Mouse (Mus musculus) lung, embryonic 15.5 days (tissue): ENCODE measurements around the gene Slc18b1. TPM values are rescaled to one million over a fixed set of nuclear protein-coding genes. Genes with fewer than 3 reads are reported as not detected.

ENCODE experiments used
- ATAC-seq: fragments of 200-750 bp; cut with Nextera tagmentation; 2 replicates; pipeline ENCODE4 v1.8.0; 2017; ENCODE audit warnings: moderate number of reproducible peaks, borderline replicate concordance; ENCODE audit not compliant: low FRiP score, low TSS enrichment; ENCODE audit errors: extremely low read depth
- H3K27ac ChIP-seq: fragments of 300-500 bp; sonication (generic); 2 replicates; pipeline ENCODE4 v1.5.1; 2015; ENCODE audit warnings: moderate library complexity, mild to moderate bottlenecking, inconsistent platforms
- H3K27me3 ChIP-seq: fragments of 300-500 bp; sonication (generic); 2 replicates; pipeline ENCODE4 v1.6.1; 2015; ENCODE audit warnings: inconsistent platforms
- H3K36me3 ChIP-seq: fragments of 300-500 bp; sonication (generic); 2 replicates; pipeline ENCODE4 v1.6.1; 2015; ENCODE audit warnings: inconsistent platforms
- H3K4me1 ChIP-seq: fragments of 300-500 bp; sonication (generic); 2 replicates; pipeline ENCODE4 v1.6.1; 2015; ENCODE audit warnings: inconsistent platforms
- H3K4me2 ChIP-seq: fragments of 300-500 bp; sonication (generic); 2 replicates; pipeline ENCODE4 v1.6.1; 2015; ENCODE audit warnings: inconsistent platforms, mild to moderate bottlenecking, moderate library complexity
- H3K4me3 ChIP-seq: fragments of 300-500 bp; sonication (generic); 2 replicates; pipeline ENCODE4 v1.5.1; 2015; ENCODE audit warnings: mild to moderate bottlenecking, inconsistent platforms
- H3K9ac ChIP-seq: fragments of 300-500 bp; sonication (generic); 2 replicates; pipeline ENCODE4 v1.6.1; 2015; ENCODE audit warnings: inconsistent platforms
- H3K9me3 ChIP-seq: fragments of 300-500 bp; sonication (generic); 2 replicates; pipeline ENCODE4 v1.6.1; 2016; ENCODE audit warnings: inconsistent platforms
- whole genome bisulfite sequencing: fragments of 180-500 bp; shearing (Covaris S2); methylation state at CpG from one replicate; pipeline ENCODE4 v1.1.7; 2015; 5-methylcytosine and 5-hydroxymethylcytosine counted together
- polyA plus RNA-seq: library from polyadenylated mRNA; unstranded; fragments of >200 nt; fragmentation: Nextera tagmentation; extraction: Ambion mirVana; gene quantifications from 2 replicates; pipeline ENCODE4 v1.2.1, GENCODE M21; 2015

Gene Slc18b1
- polyA plus RNA-seq, 1 experiment from 2014 or later: 20.1 TPM

- Histone ChIP-seq H3K4me2 (no peak overlapping the region), H3K9ac (no peak overlapping the region), H3K27ac (no peak overlapping the region), H3K27me3 (no peaks in the 10 kb centered on the region), H3K36me3 (peaks cover 14% of the 10 kb centered on the region; the same call in 1 of the 2 replicates), H3K9me3 (no peaks in the 10 kb centered on the region), H3K4me3 (no peak overlapping the region), H3K4me1 (no peaks in the 10 kb centered on the region)
- ATAC-seq: no peak
These were observed 15.6 kb downstream of the Slc18b1 start for GRCm38 (mm10) chr10:23812438-23812759.

- Histone ChIP-seq H3K27me3 (no peaks in the 10 kb centered on the region), H3K36me3 (peaks cover 13% of the 10 kb centered on the region; the same call in 1 of the 2 replicates), H3K4me1 (no peaks in the 10 kb centered on the region), H3K9me3 (no peaks in the 10 kb centered on the region), H3K4me2 (no peak overlapping the region), H3K9ac (no peak overlapping the region), H3K4me3 (no peak overlapping the region), H3K27ac (no peak overlapping the region)
- whole genome bisulfite sequencing: 67% methylated on average over 11 of the region's 11 CpGs
- ATAC-seq: no peak
These were observed 16.3 kb downstream of the Slc18b1 start for GRCm38 (mm10) chr10:23812852-23813766.

GRCm38 (mm10) chr10:23815168-23815567 is 18.4 kb downstream of the Slc18b1 start:
- no peak for ATAC-seq
- no peak overlapping the region for H3K4me2 ChIP-seq
- H3K27ac ChIP-seq: no peak overlapping the region
- no peaks in the 10 kb centered on the region for H3K4me1 ChIP-seq
- 15% methylated on average over 1 of the region's 1 CpGs for WGBS
- H3K36me3 ChIP-seq: peaks cover 22% of the 10 kb centered on the region
- no peak overlapping the region for H3K4me3 ChIP-seq
- H3K27me3 ChIP-seq: no peaks in the 10 kb centered on the region
- no peak overlapping the region for H3K9ac ChIP-seq
- H3K9me3 ChIP-seq: no peaks in the 10 kb centered on the region

DNA sequence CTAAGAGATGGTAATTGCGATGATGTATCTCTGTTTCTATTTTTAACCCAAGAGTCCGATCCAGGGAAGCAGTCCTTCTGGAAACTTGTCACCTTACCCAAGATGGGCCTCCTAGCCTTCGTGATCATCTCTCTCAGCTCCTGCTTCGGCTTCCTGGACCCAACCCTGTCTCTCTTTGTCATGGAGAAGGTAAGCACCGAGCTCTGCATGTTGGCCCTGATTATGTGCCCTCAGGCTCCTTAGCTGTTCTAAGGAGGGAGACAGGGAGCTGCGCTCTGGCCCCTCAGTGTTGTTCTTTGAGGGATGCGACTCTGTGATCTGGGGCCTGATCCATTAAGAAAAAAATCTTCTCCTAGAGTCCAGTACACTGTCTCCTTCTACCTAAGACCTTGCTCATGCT is 19.5 kb downstream of the Slc18b1 start:
- 83% methylated on average over 7 of the region's 7 CpGs for WGBS
- ATAC-seq: no peak
- H3K9ac ChIP-seq: no peak overlapping the region

GRCm38 (mm10) chr10:23826516-23826915 is 29.7 kb downstream of the Slc18b1 start:
- Histone ChIP-seq H3K4me2 (no peak overlapping the region), H3K27me3 (no peaks in the 10 kb centered on the region), H3K4me1 (no peaks in the 10 kb centered on the region), H3K9ac (no peak overlapping the region), H3K4me3 (no peak overlapping the region), H3K9me3 (no peaks in the 10 kb centered on the region), H3K27ac (no peak overlapping the region), H3K36me3 (peaks cover 48% of the 10 kb centered on the region)
- no peak for ATAC-seq
- WGBS: 77% methylated on average over 7 of the region's 7 CpGs

More for the DNA sequence above, 19.5 kb downstream of the Slc18b1 start:
- Histone ChIP-seq H3K9me3 (no peaks in the 10 kb centered on the region), H3K4me2 (no peak overlapping the region), H3K27ac (no peak overlapping the region), H3K4me1 (no peaks in the 10 kb centered on the region), H3K27me3 (no peaks in the 10 kb centered on the region), H3K36me3 (peaks cover 23% of the 10 kb centered on the region), H3K4me3 (no peak overlapping the region)

- no peaks in the 10 kb centered on the region for H3K4me1 ChIP-seq
- no peak overlapping the region for H3K4me3 ChIP-seq
- H3K4me2 ChIP-seq: no peak overlapping the region
- no peak for ATAC-seq
- no peaks in the 10 kb centered on the region for H3K9me3 ChIP-seq
- no peaks in the 10 kb centered on the region for H3K36me3 ChIP-seq
- no peaks in the 10 kb centered on the region for H3K27me3 ChIP-seq
- H3K27ac ChIP-seq: no peak overlapping the region
- no peak overlapping the region for H3K9ac ChIP-seq
- WGBS: 55% methylated on average over 9 of the region's 9 CpGs
These were observed 39.5 kb downstream of the Slc18b1 start for GRCm38 (mm10) chr10:23836003-23836964.

- no peaks in the 10 kb centered on the region for H3K4me1 ChIP-seq
- no peaks in the 10 kb centered on the region for H3K9me3 ChIP-seq
- ATAC-seq: no peak
- no peak overlapping the region for H3K4me3 ChIP-seq
- H3K27ac ChIP-seq: no peak overlapping the region
- H3K9ac ChIP-seq: no peak overlapping the region
- no peaks in the 10 kb centered on the region for H3K36me3 ChIP-seq
- H3K27me3 ChIP-seq: no peaks in the 10 kb centered on the region
- WGBS: 75% methylated on average over 3 of the region's 3 CpGs
- no peak overlapping the region for H3K4me2 ChIP-seq
These were observed 40.3 kb downstream of the Slc18b1 start for GRCm38 (mm10) chr10:23837115-23837514.

- WGBS: 86% methylated on average over 3 of the region's 3 CpGs
- Histone ChIP-seq H3K9me3 (no peaks in the 10 kb centered on the region), H3K4me1 (no peaks in the 10 kb centered on the region)
These were observed 42.1 kb downstream of the Slc18b1 start for GRCm38 (mm10) chr10:23838910-23839309.

DNA sequence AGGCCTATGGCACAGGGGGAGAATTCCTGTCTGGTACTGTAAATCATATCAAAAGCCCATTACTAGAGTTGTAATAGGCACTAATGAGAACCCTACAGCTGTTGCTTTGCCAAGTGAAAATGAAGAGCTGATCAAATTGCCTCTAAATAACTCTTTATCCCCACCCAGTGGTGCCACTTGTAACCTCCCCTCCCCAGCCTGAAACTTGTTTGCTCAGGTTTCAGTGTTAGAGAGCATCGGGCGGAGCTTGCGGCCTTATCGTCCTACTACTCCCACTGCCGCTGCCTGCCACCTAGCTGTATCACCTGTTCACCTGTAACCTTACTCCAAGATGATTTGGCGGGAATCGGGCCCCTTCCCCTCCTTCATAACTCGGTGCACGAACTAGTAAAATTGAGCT is 42.6 kb downstream of the Slc18b1 start:
- H3K27ac ChIP-seq: no peak overlapping the region
- no peaks in the 10 kb centered on the region for H3K4me1 ChIP-seq
- H3K9me3 ChIP-seq: no peaks in the 10 kb centered on the region
- no peaks in the 10 kb centered on the region for H3K27me3 ChIP-seq
- no peak for ATAC-seq
- H3K36me3 ChIP-seq: no peaks in the 10 kb centered on the region
- H3K9ac ChIP-seq: no peak overlapping the region
- 31% methylated on average over 9 of the region's 9 CpGs for WGBS
- H3K4me2 ChIP-seq: no peak overlapping the region
- H3K4me3 ChIP-seq: no peak overlapping the region

More at GRCm38 (mm10) chr10:23838910-23839309, 42.1 kb downstream of the Slc18b1 start:
- no peak overlapping the region for H3K9ac ChIP-seq
- H3K27me3 ChIP-seq: no peaks in the 10 kb centered on the region
- H3K36me3 ChIP-seq: no peaks in the 10 kb centered on the region
- no peak overlapping the region for H3K4me2 ChIP-seq
- H3K27ac ChIP-seq: no peak overlapping the region
- no peak for ATAC-seq
- no peak overlapping the region for H3K4me3 ChIP-seq

DNA sequence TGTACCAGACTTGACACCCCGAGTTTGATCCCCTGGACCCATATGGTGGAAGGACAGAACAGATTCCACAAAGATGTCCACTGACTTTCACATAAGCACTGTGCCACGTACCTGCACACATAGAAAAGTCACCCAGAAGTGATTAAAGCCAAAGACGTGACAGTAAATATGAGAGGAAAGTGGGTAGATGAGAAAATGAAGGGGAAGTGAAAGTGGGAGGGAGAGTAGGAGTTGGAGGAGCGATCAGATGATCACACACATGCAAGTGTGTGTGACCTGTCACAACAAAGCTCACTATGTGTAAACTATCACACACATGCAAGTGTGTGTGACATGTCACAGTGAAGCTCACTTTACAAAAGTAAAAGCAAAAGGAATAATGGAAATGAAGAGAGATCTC is 43.7 kb downstream of the Slc18b1 start:
- H3K4me1 ChIP-seq: no peaks in the 10 kb centered on the region
- H3K27me3 ChIP-seq: no peaks in the 10 kb centered on the region
- no peaks in the 10 kb centered on the region for H3K9me3 ChIP-seq
- no peaks in the 10 kb centered on the region for H3K36me3 ChIP-seq
- WGBS: 62% methylated on average over 4 of the region's 4 CpGs
- H3K27ac ChIP-seq: no peak overlapping the region
- no peak overlapping the region for H3K4me3 ChIP-seq
- H3K9ac ChIP-seq: no peak overlapping the region
- no peak overlapping the region for H3K4me2 ChIP-seq
- ATAC-seq: no peak

GRCm38 (mm10) chr10:23851228-23851912 is 54.6 kb downstream of the Slc18b1 start, which contains the start of gene Vnn3:
Gene Vnn3, plus strand, starts transcription at chr10:23851462.
- no peak for ATAC-seq

More at GRCm38 (mm10) chr10:23851228-23851912, 54.6 kb downstream of the Slc18b1 start, which contains the start of gene Vnn3:
- 52% methylated on average over 4 of the region's 4 CpGs for WGBS
- Histone ChIP-seq H3K9me3 (no peaks in the 10 kb centered on the region), H3K27me3 (no peaks in the 10 kb centered on the region), H3K36me3 (no peaks in the 10 kb centered on the region), H3K27ac (0 out of 2 replicates have a peak within 1 kb of the TSS, but pooled peaks have one; percentile 45), H3K9ac (no peak within 1 kb of the TSS), H3K4me3 (no peak within 1 kb of the TSS), H3K4me1 (peaks cover 9% of the 10 kb centered on the region; the same call in 1 of the 2 replicates), H3K4me2 (no peak within 1 kb of the TSS)
